Mouse (Mus musculus): ENCODE data around the gene Snip1.

DNA sequence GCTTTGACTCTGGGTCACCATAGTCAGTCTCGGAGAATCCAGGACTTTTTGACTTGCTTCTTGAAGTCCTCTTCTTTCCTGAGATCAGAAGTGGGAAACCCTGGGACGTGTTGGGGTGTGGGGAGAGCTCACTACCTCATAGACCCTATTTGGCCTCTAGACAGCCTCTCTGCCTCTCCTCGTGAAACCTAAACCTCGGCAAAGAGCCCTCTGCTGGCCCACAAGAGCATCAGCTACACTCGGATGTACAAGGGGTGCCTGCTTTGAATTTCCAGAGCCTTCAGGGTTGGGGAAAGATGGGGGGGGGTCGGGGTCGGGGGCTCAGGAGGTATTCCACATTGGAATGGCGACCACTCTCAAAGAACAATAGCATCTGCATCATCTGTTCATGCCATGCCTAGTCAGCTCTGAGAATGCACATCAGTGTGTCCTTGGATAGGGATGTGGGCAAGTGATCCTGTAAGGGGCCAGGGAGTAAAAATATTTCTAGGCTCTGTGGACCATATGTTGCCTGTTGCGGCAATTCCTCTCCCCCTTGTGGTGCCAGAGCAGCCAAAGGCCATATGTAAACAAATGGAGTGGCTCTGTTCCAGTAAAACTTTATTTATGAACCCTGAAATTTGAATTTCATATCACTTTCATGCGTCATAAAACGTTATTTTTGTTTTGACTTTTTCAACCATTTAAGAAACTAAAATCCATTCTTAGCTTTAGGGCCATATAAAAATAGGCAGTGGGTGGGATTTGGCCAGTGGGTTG lies 45.5 kb upstream of the Snip1 start:
- TF ChIP-seq CTCF (IDR thresholded peaks at IDR 0.05; ENCODE audit: extremely low read depth, insufficient read depth, low read length) (peak; percentile 28; the same call in 1 of the 2 replicates), POLR2A (IDR thresholded peaks at IDR 0.05; ENCODE audit: extremely low read depth, insufficient read depth, low read length) (no peak)
